In the genomic region with DNA sequence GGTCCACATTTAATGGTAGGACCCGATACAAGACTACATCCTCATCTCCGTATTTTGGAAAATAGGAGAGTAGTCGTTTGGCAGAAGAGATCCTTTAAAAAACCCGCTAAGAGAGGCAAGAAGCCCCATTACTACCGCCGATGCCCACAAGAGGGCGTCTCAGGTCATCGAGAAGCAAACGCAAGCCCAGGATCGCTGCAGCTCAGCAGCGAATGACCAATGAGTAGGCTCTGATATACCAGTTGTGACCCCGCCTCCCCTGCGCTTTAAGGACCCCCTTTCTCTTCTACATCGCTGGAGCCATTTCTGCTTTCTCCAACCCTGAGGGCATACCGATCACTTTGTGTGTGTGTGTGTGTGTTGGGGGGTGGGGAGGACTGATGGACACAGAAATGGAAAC, we compare ENCODE assay signal across 8 mouse cellular contexts.
A peak's percentile ranks its signal among the peaks of the same experiment; 100 is the strongest.
DNase-seq lines count a peak whose midpoint lies in the region; ATAC-seq lines count a peak whose summit lies in the region.

No protein-coding gene starts in this region.

- peak; percentile 93 to 94 for DNase-seq in cerebellum, postnatal 4 days (ENCODE audit: low spot score in 2 of 2)
- DNase-seq in gastrocnemius, postnatal 10 days, result peak; percentile 94
- DNase-seq in induced T-regulatory cell, adult 2 months (ENCODE audit: low read depth), result peak; percentile 93
- DNase-seq in left cerebral cortex, adult 8-10 months (ENCODE audit: low spot score in 2 of 2), result peak; percentile 82 to 94
- peak; percentile 96 to 97 for DNase-seq in right cerebral cortex, adult 2 months (ENCODE audit: low spot score in 2 of 2)
- peak; percentile 50 for DNase-seq in urinary bladder, postnatal 10 days (ENCODE audit: low spot score)

- H3K27me3 ChIP-seq in megakaryocyte, embryonic 14.5 days (replicated peaks), result peaks cover 80% of the 10 kb centered on the region

- peak; percentile 86 for ATAC-seq in activated CD4-positive, CD25-positive, alpha-beta regulatory T cell, adult 4 months

- H3K36me3 ChIP-seq in megakaryocyte, embryonic 14.5 days (replicated peaks; ENCODE audit: low read length), result no peaks in the 10 kb centered on the region

- peaks cover 16% of the 10 kb centered on the region for H3K4me1 ChIP-seq in megakaryocyte, embryonic 14.5 days

- peak overlapping the region; percentile 89 for H3K4me3 ChIP-seq in megakaryocyte, embryonic 14.5 days (replicated peaks)

- peaks cover 9% of the 10 kb centered on the region for H3K9me3 ChIP-seq in megakaryocyte, embryonic 14.5 days

Comparison
In these comparisons a context has a peak if more than half of its experiments do, and no peak if none do; other contexts are left out.
1. Peak in every context shown above with its lines: DNase-seq, ATAC-seq and H3K4me3 ChIP-seq.